Mouse (Mus musculus) adrenal gland, adult (tissue): ENCODE results near the gene Kcnh6.

Source experiments
- DNase-seq, 2 experiments: peaks; one replicate each; pipeline ENCODE4 v3.0.0; 2022 to 2023; ENCODE audit warnings: low spot score in 1 of 2; ENCODE audit not compliant: inconsistent age in 2 of 2

The Kcnh6 gene

DNA sequence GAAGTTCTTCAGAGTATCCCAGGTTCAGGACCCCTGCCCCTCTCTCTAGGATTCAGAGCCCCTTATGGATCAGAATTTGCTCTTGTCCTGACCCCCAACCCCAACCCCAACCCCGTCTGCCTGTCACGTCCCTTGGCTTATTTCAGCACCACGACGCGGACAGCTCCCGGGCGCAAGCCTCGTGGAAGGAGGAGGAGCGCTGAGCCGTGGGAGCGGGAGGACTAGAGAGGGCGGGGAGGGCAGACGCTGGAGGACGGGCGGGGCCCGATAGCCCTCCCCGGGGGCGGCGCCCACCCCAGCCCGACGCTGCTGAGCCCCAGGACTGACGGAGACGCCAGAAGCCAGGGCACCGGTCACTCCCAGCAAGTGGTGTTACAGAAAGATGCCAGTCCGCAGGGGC is at the start of gene Kcnh6:
Kcnh6 (plus strand) TSS at position 304 of the 400 bp plus-strand sequence.
- DNase-seq: peak; percentile 54 to 87

GRCm38 (mm10) chr11:105958566-105958965 is 49.4 kb upstream of the Kcnh6 start:
- no peak for DNase-seq

DNA sequence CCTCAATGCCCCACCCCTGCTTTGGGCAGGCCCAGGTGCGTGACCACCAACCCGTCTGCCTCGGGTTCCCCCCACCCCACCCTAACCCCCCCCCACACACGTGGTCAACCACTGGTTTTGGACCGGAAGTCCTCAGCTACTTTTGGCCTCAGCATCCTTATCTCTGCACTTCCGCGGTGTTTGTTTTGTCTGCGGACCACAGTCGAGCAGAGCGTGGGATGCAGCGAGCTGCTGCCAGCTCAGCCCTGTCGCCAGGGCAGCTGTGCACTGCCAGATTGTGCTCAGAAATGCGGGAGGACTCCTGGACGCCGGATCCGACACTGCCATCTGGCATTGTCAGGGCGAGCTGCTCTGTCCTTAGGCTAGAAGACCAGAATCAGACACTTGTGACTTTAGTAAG is 48.6 kb upstream of the Kcnh6 start:
- peak in 1 of 2 experiments; percentile 25 for DNase-seq

DNA sequence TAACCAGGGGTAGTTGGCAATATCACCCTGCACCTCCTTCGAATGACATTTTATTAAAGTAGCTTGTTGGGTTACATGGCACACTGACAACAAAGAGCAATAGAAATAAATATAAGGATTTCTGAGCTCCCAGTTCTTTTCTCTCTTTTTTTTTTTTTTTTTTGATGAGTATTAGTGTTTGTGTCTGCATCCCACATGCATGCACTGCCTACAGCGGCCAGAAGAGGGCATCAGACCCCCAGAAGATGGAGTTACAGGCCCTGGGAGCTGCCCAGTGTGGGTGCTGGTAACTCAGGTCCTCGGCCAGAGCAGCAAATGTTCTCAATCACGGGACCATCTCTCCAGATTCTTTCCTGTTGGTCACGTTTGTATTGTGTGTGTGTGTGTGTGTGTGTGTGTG is 43.2 kb upstream of the Kcnh6 start:
- no peak for DNase-seq

- no peak for DNase-seq
Measured at GRCm38 (mm10) chr11:105966288-105966687, 41.6 kb upstream of the Kcnh6 start.

DNA sequence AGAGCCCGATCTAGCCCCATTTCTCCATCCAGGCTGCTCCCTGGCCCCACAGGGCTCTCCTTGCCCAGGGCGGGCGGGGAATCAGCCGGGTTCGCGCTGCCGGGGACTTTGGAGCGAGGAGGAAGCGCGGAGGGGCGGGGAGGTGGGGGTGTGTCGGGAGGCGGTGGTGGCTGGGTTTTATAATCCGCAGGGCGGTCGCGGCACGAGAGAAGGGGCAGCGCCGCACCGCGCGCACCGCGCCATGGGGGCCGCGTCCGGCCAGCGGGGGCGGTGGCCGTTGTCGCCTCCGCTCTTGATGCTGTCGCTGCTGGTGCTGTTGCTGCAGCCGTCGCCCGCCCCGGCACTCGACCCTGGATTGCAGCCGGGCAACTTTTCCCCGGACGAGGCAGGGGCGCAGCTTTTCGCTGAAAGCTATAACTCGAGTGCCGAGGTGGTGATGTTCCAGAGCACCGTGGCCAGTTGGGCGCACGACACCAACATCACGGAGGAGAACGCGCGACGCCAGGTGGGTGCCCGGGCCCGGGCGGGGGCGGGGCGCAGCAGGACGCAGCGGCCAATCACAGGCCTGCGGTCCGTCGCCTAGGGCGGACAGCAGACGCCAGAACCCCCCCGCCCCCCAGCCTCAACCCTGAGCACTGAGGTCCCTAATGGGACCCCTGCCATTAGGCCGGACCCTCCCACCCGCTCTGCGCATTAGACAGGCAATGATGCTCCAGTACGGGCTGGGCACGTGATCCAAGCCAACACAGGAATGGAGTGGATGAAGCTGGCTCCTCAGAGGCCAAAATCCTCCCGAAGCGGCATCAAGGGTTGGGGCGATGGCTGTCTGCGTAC is 40.0 kb upstream of the Kcnh6 start, which contains the start of gene Ace:
Ace (plus strand) TSS at position 205 of the 834 bp plus-strand sequence.
- peak in 1 of 2 experiments; percentile 66 for DNase-seq

- DNase-seq: no peak
Measured at GRCm38 (mm10) chr11:105968948-105969347, 39.0 kb upstream of the Kcnh6 start.

- peak; percentile 61 to 82 for DNase-seq
Measured at GRCm38 (mm10) chr11:105969516-105969915, 38.4 kb upstream of the Kcnh6 start.

GRCm38 (mm10) chr11:105974593-105974992 is 33.3 kb upstream of the Kcnh6 start:
- DNase-seq: no peak

- no peak for DNase-seq
Measured at GRCm38 (mm10) chr11:105975050-105975449, 32.9 kb upstream of the Kcnh6 start.

GRCm38 (mm10) chr11:105975636-105976035 is 32.3 kb upstream of the Kcnh6 start:
- DNase-seq: no peak

DNA sequence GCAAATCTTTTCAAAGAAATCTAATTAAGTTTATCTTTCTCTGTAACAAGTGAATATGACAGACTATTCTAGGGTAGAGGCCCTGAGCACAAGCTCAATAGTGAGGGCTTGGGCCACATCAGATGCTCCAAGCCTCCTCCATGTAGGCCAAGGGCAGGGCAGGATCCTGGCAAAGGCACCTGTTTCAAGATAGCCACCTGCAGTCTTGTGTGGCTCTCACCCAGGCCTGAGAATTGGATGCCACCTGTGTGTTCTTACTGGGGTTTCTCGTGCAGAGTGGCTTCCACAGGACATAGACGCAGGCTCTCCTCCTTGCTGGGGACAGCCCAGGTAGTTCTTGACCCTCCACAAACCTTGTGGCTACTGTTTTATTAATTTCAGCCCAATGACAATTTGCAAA is 29.7 kb upstream of the Kcnh6 start:
- no peak for DNase-seq

DNA sequence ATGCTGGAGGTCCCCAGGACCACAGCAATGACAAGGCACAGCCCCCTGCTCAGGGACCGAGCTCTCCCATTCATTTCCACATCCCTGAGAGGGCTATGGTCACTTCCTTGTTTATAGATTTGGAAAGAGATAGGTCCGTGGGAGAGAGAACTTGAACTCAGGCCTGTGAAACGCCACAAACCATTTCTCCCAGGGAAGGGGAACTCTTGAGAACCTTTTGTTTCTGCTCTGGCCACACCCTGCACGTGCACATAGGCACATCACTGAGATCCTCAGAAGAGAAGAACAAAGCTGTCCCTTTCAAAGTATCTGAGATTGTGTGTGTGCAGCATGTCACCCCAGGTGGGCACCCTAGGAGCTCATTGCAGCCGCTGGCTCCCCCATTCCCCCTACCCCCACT is 29.3 kb upstream of the Kcnh6 start:
- DNase-seq: no peak

DNA sequence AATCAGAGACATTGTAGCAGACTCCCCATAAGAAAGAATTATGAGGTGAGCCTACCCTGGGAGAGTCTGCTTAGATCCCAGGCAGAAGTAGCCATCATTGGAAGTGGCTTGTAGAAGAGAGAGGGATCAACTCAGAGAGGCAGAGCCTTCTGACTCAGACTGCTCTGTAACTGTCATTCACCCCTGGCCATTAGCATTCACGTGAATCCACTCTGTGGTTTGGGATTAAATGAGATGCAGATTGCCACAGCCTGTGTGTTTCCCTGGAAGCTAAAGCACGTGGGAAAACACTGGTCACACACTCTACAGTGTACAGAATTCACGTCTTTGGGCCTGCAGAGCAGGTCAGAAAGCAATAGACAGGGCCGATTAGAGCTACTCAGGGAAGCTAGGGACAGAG is 23.5 kb upstream of the Kcnh6 start:
- DNase-seq: no peak

- DNase-seq: no peak
Measured at GRCm38 (mm10) chr11:105987446-105987845, 20.5 kb upstream of the Kcnh6 start.

DNA sequence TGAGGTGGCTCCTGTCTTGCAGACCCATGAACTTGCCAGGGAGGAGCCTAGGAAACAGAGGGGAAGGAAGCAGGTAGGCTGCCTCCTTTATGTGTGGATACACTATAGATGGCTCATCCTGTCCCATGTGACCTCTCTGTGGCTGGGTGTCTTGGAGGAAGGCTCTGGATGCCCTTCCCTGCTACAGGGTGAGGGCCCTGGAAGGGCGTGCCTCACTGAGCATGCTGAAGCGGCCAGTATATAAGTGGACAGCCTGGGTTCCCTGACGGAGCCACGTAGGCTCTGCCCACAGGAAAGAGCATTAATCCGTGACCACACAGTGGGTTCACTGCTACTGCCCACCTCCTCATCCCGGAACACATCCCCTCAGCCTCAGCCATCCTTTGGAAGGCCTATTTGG is 18.5 kb upstream of the Kcnh6 start:
- no peak for DNase-seq

- peak in 1 of 2 experiments; percentile 55 for DNase-seq
Measured at GRCm38 (mm10) chr11:105990231-105990630, 17.7 kb upstream of the Kcnh6 start.

- DNase-seq: no peak
Measured at GRCm38 (mm10) chr11:105994375-105994774, 13.5 kb upstream of the Kcnh6 start, which contains the start of gene Ace3. Gene Ace3 (plus strand): TSS chr11:105994675.

DNA sequence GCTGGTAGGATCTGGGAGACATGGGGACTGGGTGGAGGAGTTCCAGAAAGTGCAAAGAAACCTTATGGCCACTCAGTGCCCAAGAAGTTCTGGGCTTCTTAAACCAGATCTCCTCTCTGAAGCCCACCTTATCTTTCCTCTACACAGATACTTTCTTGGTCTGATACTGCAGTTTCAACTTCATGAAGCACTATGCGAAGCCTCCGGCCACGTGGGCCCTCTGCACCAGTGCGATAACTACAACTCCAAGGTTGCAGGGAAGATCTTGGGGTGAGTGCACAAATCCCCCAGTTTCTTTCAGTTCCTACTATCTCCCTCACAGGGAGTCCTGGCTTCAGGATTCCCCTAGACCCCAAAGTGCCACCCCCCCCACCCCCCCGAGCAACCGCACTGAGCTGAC is 7.9 kb upstream of the Kcnh6 start:
- DNase-seq: no peak

DNA sequence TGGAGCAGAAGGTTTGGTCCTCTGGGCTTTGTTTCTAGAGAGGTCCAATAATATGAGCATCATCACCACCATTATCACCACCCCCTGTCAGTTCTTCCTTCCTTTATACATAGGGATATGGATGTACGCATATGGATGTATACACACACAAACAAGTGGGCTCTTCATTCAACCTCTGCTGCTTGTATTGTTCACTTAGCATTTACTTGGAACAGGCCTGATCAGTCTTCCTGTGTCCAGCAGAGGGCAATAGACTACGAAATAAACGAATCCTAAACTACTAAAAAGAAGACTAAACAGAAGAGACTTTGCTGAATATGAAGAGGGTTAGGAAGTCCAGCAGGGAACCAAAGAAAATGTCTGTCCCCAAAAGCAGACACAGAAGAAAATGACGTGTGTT is 6.2 kb upstream of the Kcnh6 start:
- peak in 1 of 2 experiments; percentile 73 for DNase-seq

DNA sequence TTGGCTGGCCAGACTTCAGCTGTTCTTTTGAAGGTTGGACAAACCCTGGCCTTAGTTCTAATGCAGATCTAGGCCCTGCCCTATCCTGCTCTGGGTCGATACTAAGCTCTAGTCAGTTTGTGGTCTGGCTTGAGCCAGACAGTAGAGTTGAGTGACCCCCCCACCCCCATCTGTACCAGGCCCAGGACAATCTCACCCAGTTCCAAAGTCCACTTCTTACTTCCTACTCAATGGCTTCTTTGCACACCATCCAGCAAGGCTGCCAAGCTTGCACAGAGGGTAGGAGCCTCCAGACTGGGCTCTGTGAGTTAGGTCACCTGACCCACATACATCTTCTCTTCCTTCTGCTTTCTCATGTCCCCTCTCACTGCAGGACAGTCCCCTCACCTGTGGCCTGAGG is 3.3 kb upstream of the Kcnh6 start:
- no peak for DNase-seq

DNA sequence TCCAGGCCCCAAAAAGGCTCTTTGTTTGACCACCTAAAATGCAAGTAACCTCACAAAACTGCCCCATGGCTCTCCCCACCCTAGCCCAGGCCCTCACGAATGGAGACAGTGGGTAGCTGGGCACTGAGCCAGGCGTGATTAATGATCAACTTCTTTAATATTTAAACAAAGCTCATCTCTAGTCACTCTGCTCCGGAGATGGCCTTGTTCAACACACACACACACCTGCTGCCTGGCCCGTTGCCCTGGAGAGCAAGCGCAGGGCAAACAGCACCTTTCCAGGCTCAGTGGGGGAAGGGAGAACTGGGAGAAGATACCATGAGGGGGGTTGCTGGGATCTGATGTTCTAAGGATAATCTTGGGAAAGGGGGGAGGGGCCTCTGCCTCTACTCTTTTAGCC is 2.0 kb upstream of the Kcnh6 start:
- no peak for DNase-seq

- no peak for DNase-seq
Measured at GRCm38 (mm10) chr11:106012711-106013110, 4.8 kb downstream of the Kcnh6 start.
